Mouse (Mus musculus): ENCODE data around the gene Ccdc171. TPM values are rescaled to one million over a fixed set of nuclear protein-coding genes. Genes with fewer than 3 reads are reported as not detected.
"Not testable (repeated sequence)": the region's sequence is repeated elsewhere in the genome, so short reads cannot be mapped to it uniquely, and the experiment has no call there.

Ccdc171 gene
- polyA plus RNA-seq, 1 experiment from 2014 or later = 3.6 TPM

DNA sequence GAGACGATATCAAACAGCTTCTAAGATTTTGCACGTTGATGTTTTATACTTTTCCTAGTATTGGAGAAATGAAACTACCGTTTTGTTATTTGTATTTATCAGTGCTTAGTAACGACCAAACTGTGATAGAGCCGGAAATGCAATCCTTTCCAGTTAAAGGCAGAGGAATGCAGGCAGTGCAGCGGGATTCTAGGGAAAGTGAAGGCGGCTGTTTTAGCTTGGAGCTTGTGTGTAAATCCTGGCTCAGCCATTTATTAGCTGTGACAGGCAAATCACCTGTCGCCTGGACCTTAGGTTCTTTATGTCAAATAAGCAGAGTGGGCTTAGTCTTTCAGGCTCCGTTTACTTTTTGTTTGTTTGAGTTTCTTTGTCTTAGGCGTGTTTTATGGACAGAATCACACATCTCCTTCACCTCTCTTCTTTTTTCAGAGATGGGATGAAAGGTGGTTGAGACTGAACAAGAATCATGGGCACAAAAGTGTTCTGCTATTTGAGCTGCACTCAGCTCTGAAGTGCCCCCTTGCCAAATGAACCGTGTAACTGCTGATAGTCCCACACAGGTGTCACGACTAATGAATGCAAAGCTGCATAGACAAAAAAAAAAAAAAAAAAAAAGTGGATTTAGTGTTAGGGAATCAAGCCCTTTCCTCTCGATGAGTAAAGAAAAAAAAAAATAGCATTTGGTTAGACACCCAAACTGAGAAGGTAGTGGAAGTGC, 1.1 kb downstream of the Ccdc171 start:
- H3K4me3 ChIP-seq (ENCODE audit: control insufficient read depth in 1 of 2, insufficient read depth in 1 of 2, low read depth in 1 of 2, low read length in 2 of 2) = peak overlapping the region; percentile 19 to 65
- peak overlapping the region; percentile 73 for H3K9ac ChIP-seq (ENCODE audit: low read length)
- no peak for ATAC-seq (ENCODE audit: insufficient number of reproducible peaks, insufficient read depth, low FRiP score, low read depth)
- H3K27ac ChIP-seq (replicated peaks in 1 of 2; ENCODE audit: control insufficient read depth in 1 of 2, insufficient read depth in 1 of 2, low read depth in 2 of 2, low read length in 2 of 2) = peak overlapping the region; percentile 3 to 87; a peak in 1 of 4 replicates
- H3K36me3 ChIP-seq (ENCODE audit: control insufficient read depth, insufficient read depth, low read length) = no peaks in the 10 kb centered on the region
- no peaks in the 10 kb centered on the region for H3K27me3 ChIP-seq (ENCODE audit: control insufficient read depth, insufficient read depth, low read length)
- peaks cover 0 to 5% of the 10 kb centered on the region in 2 experiments; a peak in 1 of 4 replicates for H3K4me1 ChIP-seq (ENCODE audit: control insufficient read depth in 2 of 2, insufficient read depth in 2 of 2, low read length in 2 of 2)
- WGBS = 12% methylated on average over 13 of the region's 13 CpGs
- no peaks in the 10 kb centered on the region for H3K9me3 ChIP-seq (ENCODE audit: control insufficient read depth, low read length)
- peak overlapping the region; percentile 88 for H3K4me2 ChIP-seq (ENCODE audit: low read length)

DNA sequence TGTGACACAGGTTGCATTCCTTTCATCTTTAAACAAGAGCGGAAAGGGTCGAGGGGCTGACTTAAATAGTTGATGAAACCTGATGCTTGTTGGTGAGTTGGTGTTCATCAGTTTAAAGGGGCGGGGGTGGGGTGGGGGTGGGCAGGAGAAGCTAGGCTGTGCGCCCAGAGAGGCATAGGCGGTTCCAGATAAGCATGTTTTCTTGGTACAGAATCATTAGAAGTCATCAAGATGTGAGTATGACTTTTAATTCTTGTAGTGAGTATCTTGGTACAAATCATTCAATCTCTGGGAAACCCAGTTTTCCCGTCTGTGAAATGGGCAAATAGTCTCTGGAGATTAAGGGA, 1.6 kb downstream of the Ccdc171 start:
- peaks cover 0 to 5% of the 10 kb centered on the region in 2 experiments; a peak in 1 of 4 replicates for H3K4me1 ChIP-seq (ENCODE audit: control insufficient read depth in 2 of 2, insufficient read depth in 2 of 2, low read length in 2 of 2)
- WGBS = 67% methylated on average over 6 of the region's 6 CpGs
- no peaks in the 10 kb centered on the region for H3K27me3 ChIP-seq (ENCODE audit: control insufficient read depth, insufficient read depth, low read length)
- H3K36me3 ChIP-seq (ENCODE audit: control insufficient read depth, insufficient read depth, low read length) = no peaks in the 10 kb centered on the region
- ATAC-seq (ENCODE audit: insufficient number of reproducible peaks, insufficient read depth, low FRiP score, low read depth) = no peak
- H3K4me3 ChIP-seq (ENCODE audit: control insufficient read depth in 1 of 2, insufficient read depth in 1 of 2, low read depth in 1 of 2, low read length in 2 of 2) = no peak overlapping the region
- no peak overlapping the region for H3K9ac ChIP-seq (ENCODE audit: low read length)
- H3K9me3 ChIP-seq (ENCODE audit: control insufficient read depth, low read length) = no peaks in the 10 kb centered on the region
- H3K4me2 ChIP-seq (ENCODE audit: low read length) = no peak overlapping the region
- no peak overlapping the region for H3K27ac ChIP-seq (replicated peaks in 1 of 2; ENCODE audit: control insufficient read depth in 1 of 2, insufficient read depth in 1 of 2, low read depth in 2 of 2, low read length in 2 of 2)

DNA sequence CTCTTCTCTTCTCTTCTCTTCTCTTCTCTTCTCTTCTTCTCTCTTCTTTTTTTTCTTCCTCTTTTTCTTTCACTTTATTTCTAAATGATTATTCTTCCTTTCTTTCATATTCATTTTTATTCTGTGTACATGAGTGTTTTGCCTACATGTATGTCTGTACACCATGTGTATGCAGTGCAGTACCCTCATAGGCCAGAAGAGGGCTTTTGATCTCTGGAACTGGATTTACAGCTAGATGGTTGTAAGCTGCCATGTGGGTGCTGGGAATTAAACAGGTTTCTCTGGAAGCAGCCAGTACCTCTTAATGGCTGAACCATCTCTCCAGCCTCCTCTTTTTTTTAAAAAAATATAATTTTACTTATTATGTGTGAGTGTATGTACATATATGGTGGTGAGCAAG, 2.6 kb downstream of the Ccdc171 start:
- peaks cover 0 to 5% of the 10 kb centered on the region in 2 experiments; a peak in 1 of 4 replicates for H3K4me1 ChIP-seq (ENCODE audit: control insufficient read depth in 2 of 2, insufficient read depth in 2 of 2, low read length in 2 of 2)
- no peak overlapping the region for H3K4me2 ChIP-seq (ENCODE audit: low read length)
- ATAC-seq (ENCODE audit: insufficient number of reproducible peaks, insufficient read depth, low FRiP score, low read depth) = no peak
- no peak overlapping the region for H3K27ac ChIP-seq (replicated peaks in 1 of 2; ENCODE audit: control insufficient read depth in 1 of 2, insufficient read depth in 1 of 2, low read depth in 2 of 2, low read length in 2 of 2)
- H3K9ac ChIP-seq (ENCODE audit: low read length) = no peak overlapping the region
- no peaks in the 10 kb centered on the region for H3K27me3 ChIP-seq (ENCODE audit: control insufficient read depth, insufficient read depth, low read length)
- H3K36me3 ChIP-seq (ENCODE audit: control insufficient read depth, insufficient read depth, low read length) = no peaks in the 10 kb centered on the region
- H3K4me3 ChIP-seq (ENCODE audit: control insufficient read depth in 1 of 2, insufficient read depth in 1 of 2, low read depth in 1 of 2, low read length in 2 of 2) = no peak overlapping the region
- H3K9me3 ChIP-seq (ENCODE audit: control insufficient read depth, low read length) = no peaks in the 10 kb centered on the region

DNA sequence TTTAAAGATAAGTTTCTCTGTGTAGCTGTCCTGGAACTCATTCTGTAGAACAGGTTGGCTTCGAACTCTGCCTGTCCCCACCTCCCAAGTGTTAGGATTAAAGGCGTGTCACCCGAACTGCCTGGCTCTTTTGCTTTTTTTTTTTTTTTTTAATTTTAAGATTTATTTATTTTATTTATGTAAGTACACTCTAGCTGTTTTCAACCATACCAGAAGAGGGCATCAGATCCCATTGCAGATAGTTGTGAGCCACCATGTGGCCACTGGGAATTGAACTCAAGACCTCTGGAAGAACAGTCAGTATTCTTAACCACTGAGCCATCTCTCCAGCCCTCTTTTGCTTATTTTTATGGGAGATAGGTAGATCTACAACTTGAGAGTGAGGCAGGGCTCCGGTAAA, 4.7 kb downstream of the Ccdc171 start:
- not testable (repeated sequence) for H3K4me2 ChIP-seq (ENCODE audit: low read length); H3K4me3 ChIP-seq (ENCODE audit: control insufficient read depth in 1 of 2, insufficient read depth in 1 of 2, low read depth in 1 of 2, low read length in 2 of 2); H3K9me3 ChIP-seq (ENCODE audit: control insufficient read depth, low read length); H3K36me3 ChIP-seq (ENCODE audit: control insufficient read depth, insufficient read depth, low read length); H3K27ac ChIP-seq (replicated peaks in 1 of 2; ENCODE audit: control insufficient read depth in 1 of 2, insufficient read depth in 1 of 2, low read depth in 2 of 2, low read length in 2 of 2); H3K4me1 ChIP-seq (ENCODE audit: control insufficient read depth in 2 of 2, insufficient read depth in 2 of 2, low read length in 2 of 2); H3K27me3 ChIP-seq (ENCODE audit: control insufficient read depth, insufficient read depth, low read length); H3K9ac ChIP-seq (ENCODE audit: low read length); ATAC-seq (ENCODE audit: insufficient number of reproducible peaks, insufficient read depth, low FRiP score, low read depth)
- 90% methylated on average over 4 of the region's 4 CpGs for WGBS

DNA sequence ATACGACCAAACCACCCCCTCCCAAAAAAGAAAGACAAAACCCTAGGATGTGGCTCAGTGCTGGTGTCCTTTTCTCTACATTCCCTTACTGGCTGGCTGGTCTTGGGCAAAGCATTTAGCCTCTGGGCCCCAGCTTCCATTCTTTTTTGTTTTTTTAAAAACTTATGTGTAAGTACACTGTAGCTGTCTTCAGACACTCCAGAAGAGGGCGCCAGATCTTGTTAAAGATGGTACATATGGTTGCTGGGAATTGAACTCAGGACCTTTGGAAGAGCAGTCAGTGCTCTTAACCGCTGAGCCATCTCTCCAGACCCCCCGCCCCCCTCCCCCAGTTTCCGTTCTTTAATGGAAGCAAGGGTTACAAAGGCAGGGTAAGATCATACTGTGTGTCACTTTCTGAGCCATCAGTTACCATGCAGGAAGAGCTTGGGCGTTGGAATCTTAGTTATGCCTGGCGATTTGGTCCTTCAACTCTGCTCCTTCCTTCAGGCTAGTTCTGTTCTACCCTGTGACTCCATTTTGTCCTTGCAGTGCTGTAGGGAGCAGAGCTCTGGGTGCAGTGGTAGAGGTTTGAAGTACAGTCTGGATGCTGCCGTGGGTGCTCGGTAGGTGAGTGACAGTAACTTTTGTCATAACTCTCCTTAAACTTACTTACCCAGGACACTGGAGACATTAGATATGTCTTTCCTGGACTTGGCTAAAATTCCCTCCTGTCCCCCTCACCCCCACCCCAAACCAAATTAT, 8.0 kb downstream of the Ccdc171 start:
- Histone ChIP-seq H3K9me3 (ENCODE audit: control insufficient read depth, low read length) (no peaks in the 10 kb centered on the region), H3K4me2 (ENCODE audit: low read length) (no peak overlapping the region), H3K4me1 (ENCODE audit: control insufficient read depth in 2 of 2, insufficient read depth in 2 of 2, low read length in 2 of 2) (no peaks in the 10 kb centered on the region), H3K36me3 (ENCODE audit: control insufficient read depth, insufficient read depth, low read length) (no peaks in the 10 kb centered on the region), H3K27ac (replicated peaks in 1 of 2; ENCODE audit: control insufficient read depth in 1 of 2, insufficient read depth in 1 of 2, low read depth in 2 of 2, low read length in 2 of 2) (no peak overlapping the region), H3K27me3 (ENCODE audit: control insufficient read depth, insufficient read depth, low read length) (no peaks in the 10 kb centered on the region), H3K9ac (ENCODE audit: low read length) (no peak overlapping the region), H3K4me3 (ENCODE audit: control insufficient read depth in 1 of 2, insufficient read depth in 1 of 2, low read depth in 1 of 2, low read length in 2 of 2) (no peak overlapping the region)
- no peak for ATAC-seq (ENCODE audit: insufficient number of reproducible peaks, insufficient read depth, low FRiP score, low read depth)
- WGBS = 78% methylated on average over 9 of the region's 9 CpGs

DNA sequence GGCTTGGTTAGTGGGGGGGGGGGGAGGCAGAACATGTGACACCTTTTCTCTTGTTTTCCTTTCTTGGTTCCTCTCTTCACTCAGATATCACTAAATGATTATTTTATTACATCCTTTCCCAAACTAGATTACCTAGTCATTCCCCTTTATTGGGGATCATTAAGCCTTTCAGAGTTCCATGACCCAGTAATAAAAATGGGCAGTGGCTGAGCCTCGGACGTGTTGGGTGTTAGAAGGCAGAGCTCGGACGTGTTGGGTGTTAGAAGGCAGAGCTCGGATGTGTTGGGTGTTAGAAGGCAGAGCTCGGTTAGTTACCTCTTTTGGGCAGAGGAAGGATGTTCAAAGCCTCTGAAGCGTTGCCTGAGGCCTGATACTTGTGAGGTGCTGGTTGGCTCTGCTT, 8.7 kb downstream of the Ccdc171 start:
- ATAC-seq (ENCODE audit: insufficient number of reproducible peaks, insufficient read depth, low FRiP score, low read depth) = no peak
- H3K36me3 ChIP-seq (ENCODE audit: control insufficient read depth, insufficient read depth, low read length) = no peaks in the 10 kb centered on the region

DNA sequence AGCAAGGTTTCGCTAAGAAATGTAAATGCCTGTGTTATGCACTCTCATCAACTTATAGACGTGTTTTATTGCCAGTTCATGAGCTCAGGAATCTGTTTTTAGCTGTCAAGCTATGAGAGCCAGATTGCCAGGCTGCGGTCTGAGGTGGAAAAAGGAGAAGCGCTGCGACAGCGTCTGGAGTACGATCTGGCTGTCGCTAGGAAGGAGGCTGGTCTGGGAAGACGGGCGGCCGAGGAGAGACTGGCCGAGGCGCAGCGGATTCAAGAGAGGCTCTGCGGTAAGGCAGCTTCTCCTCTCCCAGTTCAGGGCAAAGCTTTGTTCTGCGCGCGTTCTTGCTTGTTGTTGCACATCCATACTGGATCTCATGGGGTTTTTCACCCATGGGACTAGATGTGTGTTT, 24.2 kb downstream of the Ccdc171 start:
- no peak for ATAC-seq (ENCODE audit: insufficient number of reproducible peaks, insufficient read depth, low FRiP score, low read depth)
- H3K36me3 ChIP-seq (ENCODE audit: control insufficient read depth, insufficient read depth, low read length) = no peaks in the 10 kb centered on the region
- H3K9ac ChIP-seq (ENCODE audit: low read length) = no peak overlapping the region
- H3K27ac ChIP-seq (replicated peaks in 1 of 2; ENCODE audit: control insufficient read depth in 1 of 2, insufficient read depth in 1 of 2, low read depth in 2 of 2, low read length in 2 of 2) = no peak overlapping the region
- H3K27me3 ChIP-seq (ENCODE audit: control insufficient read depth, insufficient read depth, low read length) = no peaks in the 10 kb centered on the region
- peak overlapping the region; percentile 26 for H3K4me2 ChIP-seq (ENCODE audit: low read length)
- WGBS = 34% methylated on average over 18 of the region's 18 CpGs
- no peaks in the 10 kb centered on the region for H3K9me3 ChIP-seq (ENCODE audit: control insufficient read depth, low read length)
- no peaks in the 10 kb centered on the region for H3K4me1 ChIP-seq (ENCODE audit: control insufficient read depth in 2 of 2, insufficient read depth in 2 of 2, low read length in 2 of 2)
- H3K4me3 ChIP-seq (ENCODE audit: control insufficient read depth in 1 of 2, insufficient read depth in 1 of 2, low read depth in 1 of 2, low read length in 2 of 2) = no peak overlapping the region

More for the DNA sequence above, 8.7 kb downstream of the Ccdc171 start:
- H3K4me3 ChIP-seq (ENCODE audit: control insufficient read depth in 1 of 2, insufficient read depth in 1 of 2, low read depth in 1 of 2, low read length in 2 of 2) = no peak overlapping the region
- 60% methylated on average over 7 of the region's 7 CpGs for whole genome bisulfite sequencing
- no peak overlapping the region for H3K27ac ChIP-seq (replicated peaks in 1 of 2; ENCODE audit: control insufficient read depth in 1 of 2, insufficient read depth in 1 of 2, low read depth in 2 of 2, low read length in 2 of 2)
- no peaks in the 10 kb centered on the region for H3K9me3 ChIP-seq (ENCODE audit: control insufficient read depth, low read length)
- no peak overlapping the region for H3K9ac ChIP-seq (ENCODE audit: low read length)
- no peak overlapping the region for H3K4me2 ChIP-seq (ENCODE audit: low read length)
- H3K4me1 ChIP-seq (ENCODE audit: control insufficient read depth in 2 of 2, insufficient read depth in 2 of 2, low read length in 2 of 2) = no peaks in the 10 kb centered on the region
- H3K27me3 ChIP-seq (ENCODE audit: control insufficient read depth, insufficient read depth, low read length) = no peaks in the 10 kb centered on the region

All from heart, embryonic 14.5 days (tissue).